11 mouse cellular contexts compared by ENCODE assay signal in genomic region chr6:51849561-51849960, GRCm38 (mm10).
DNase-seq lines count a peak whose midpoint lies in the region; ATAC-seq and TF ChIP-seq lines count a peak whose summit lies in the region.
"Had no signal": no experiment of that assay in that cellular context is flagged by ENCODE, and none has a peak within 500 bp of the region (broad histone marks: within the 10 kb centered on the region; RNA-seq: fewer than 3 reads in every experiment).

No protein-coding gene starts in this region.

- no peaks in the 10 kb centered on the region for H3K36me3 ChIP-seq in embryonic facial prominence, embryonic 13.5 days
- no peaks in the 10 kb centered on the region for H3K36me3 ChIP-seq in embryonic facial prominence, embryonic 10.5 days (replicated peaks)
- H3K36me3 ChIP-seq in stomach, embryonic 15.5 days, result no peaks in the 10 kb centered on the region
- no peaks in the 10 kb centered on the region for H3K36me3 ChIP-seq in stomach, postnatal 0 days (ENCODE audit: control insufficient read depth, insufficient read depth, low read length)
- H3K36me3 ChIP-seq in hindbrain, postnatal 0 days (ENCODE audit: insufficient read depth, low read length), result no peaks in the 10 kb centered on the region
- H3K36me3 ChIP-seq: embryonic facial prominence, embryonic 15.5 days had no signal

- H3K9me3 ChIP-seq in embryonic facial prominence, embryonic 13.5 days, result no peaks in the 10 kb centered on the region
- no peaks in the 10 kb centered on the region for H3K9me3 ChIP-seq in embryonic facial prominence, embryonic 10.5 days
- no peaks in the 10 kb centered on the region for H3K9me3 ChIP-seq in stomach, embryonic 15.5 days
- no peaks in the 10 kb centered on the region for H3K9me3 ChIP-seq in stomach, postnatal 0 days (ENCODE audit: control insufficient read depth, low read length)
- no peaks in the 10 kb centered on the region for H3K9me3 ChIP-seq in hindbrain, postnatal 0 days (ENCODE audit: low read length)
- H3K9me3 ChIP-seq: embryonic facial prominence, embryonic 15.5 days had no signal

- TF ChIP-seq CTCF in stomach, postnatal 0 days (IDR thresholded peaks at IDR 0.05; ENCODE audit: low read depth), result no peak
- no peak for TF ChIP-seq CTCF in hindbrain, postnatal 0 days (IDR thresholded peaks at IDR 0.05; ENCODE audit: low read depth)

- 47% methylated on average over 10 of the region's 10 CpGs for WGBS in embryonic facial prominence, embryonic 13.5 days
- 45% methylated on average over 10 of the region's 10 CpGs for WGBS in embryonic facial prominence, embryonic 10.5 days
- WGBS in stomach, embryonic 15.5 days, result 52% methylated on average over 10 of the region's 10 CpGs
- WGBS in stomach, postnatal 0 days, result 62% methylated on average over 10 of the region's 10 CpGs
- WGBS in hindbrain, postnatal 0 days, result 15% methylated on average over 10 of the region's 10 CpGs

- intact Hi-C loops in heart, postnatal 14 days (cut with DNase I), result no loop called here

- no peak for TF ChIP-seq EP300 in stomach, postnatal 0 days (optimal IDR thresholded peaks at IDR 0.05)

- peaks cover 55% of the 10 kb centered on the region for H3K27me3 ChIP-seq in embryonic facial prominence, embryonic 13.5 days
- H3K27me3 ChIP-seq in embryonic facial prominence, embryonic 10.5 days (replicated peaks; ENCODE audit: low read depth, poor library complexity, severe bottlenecking), result peaks cover 53% of the 10 kb centered on the region
- 0 out of 2 replicates have a peak, but pooled peaks cover 6% of the 10 kb centered on the region for H3K27me3 ChIP-seq in stomach, embryonic 15.5 days (replicated peaks)
- no peaks in the 10 kb centered on the region; the same call in 1 of the 2 replicates for H3K27me3 ChIP-seq in stomach, postnatal 0 days (ENCODE audit: control insufficient read depth, insufficient read depth, low read length)
- H3K27me3 ChIP-seq in hindbrain, postnatal 0 days (ENCODE audit: insufficient read depth, low read length), result no peaks in the 10 kb centered on the region

- ATAC-seq in embryonic facial prominence, embryonic 13.5 days (ENCODE audit: insufficient number of reproducible peaks, insufficient read depth, low FRiP score, low TSS enrichment, low read depth), result no peak
- no peak for ATAC-seq in stomach, embryonic 15.5 days (ENCODE audit: insufficient read depth, low FRiP score, low read depth)
- ATAC-seq in stomach, postnatal 0 days (ENCODE audit: low FRiP score, low TSS enrichment), result no peak
- ATAC-seq in hindbrain, postnatal 0 days, result peak; percentile 69
- ATAC-seq: inflammation-experienced regulatory T-cells, adult 6 months had no signal

- H3K4me2 ChIP-seq in embryonic facial prominence, embryonic 13.5 days, result peak overlapping the region; percentile 52; the same call in 1 of the 2 replicates
- 0 out of 2 replicates have a peak overlapping the region, but pooled peaks have one; percentile 2 for H3K4me2 ChIP-seq in stomach, embryonic 15.5 days
- H3K4me2 ChIP-seq in stomach, postnatal 0 days (replicated peaks; ENCODE audit: low read depth), result no peak overlapping the region
- peak overlapping the region; percentile 49; the same call in 1 of the 2 replicates for H3K4me2 ChIP-seq in hindbrain, postnatal 0 days (ENCODE audit: low read depth, low read length)

- H3K9ac ChIP-seq in embryonic facial prominence, embryonic 13.5 days, result no peak overlapping the region
- H3K9ac ChIP-seq in stomach, embryonic 15.5 days, result no peak overlapping the region
- no peak overlapping the region for H3K9ac ChIP-seq in stomach, postnatal 0 days (ENCODE audit: low read length)
- peak overlapping the region; percentile 40; the same call in 1 of the 2 replicates for H3K9ac ChIP-seq in hindbrain, postnatal 0 days (replicated peaks; ENCODE audit: low read length)
- H3K9ac ChIP-seq: embryonic facial prominence, embryonic 15.5 days had no signal

- H3K4me1 ChIP-seq in embryonic facial prominence, embryonic 13.5 days, result peaks cover 13% of the 10 kb centered on the region; the same call in 1 of the 2 replicates
- peaks cover 28% of the 10 kb centered on the region for H3K4me1 ChIP-seq in embryonic facial prominence, embryonic 10.5 days
- H3K4me1 ChIP-seq in stomach, embryonic 15.5 days, result 0 out of 2 replicates have a peak, but pooled peaks cover 3% of the 10 kb centered on the region
- H3K4me1 ChIP-seq in stomach, postnatal 0 days (replicated peaks; ENCODE audit: control insufficient read depth, insufficient read depth), result no peaks in the 10 kb centered on the region
- no peaks in the 10 kb centered on the region for H3K4me1 ChIP-seq in hindbrain, postnatal 0 days (ENCODE audit: insufficient read depth, low read length)

- no peak overlapping the region for H3K4me3 ChIP-seq in embryonic facial prominence, embryonic 13.5 days
- no peak overlapping the region for H3K4me3 ChIP-seq in embryonic facial prominence, embryonic 10.5 days
- no peak overlapping the region for H3K4me3 ChIP-seq in stomach, embryonic 15.5 days (replicated peaks)
- H3K4me3 ChIP-seq in stomach, postnatal 0 days (ENCODE audit: low read depth, low read length), result no peak overlapping the region
- no peak overlapping the region for H3K4me3 ChIP-seq in hindbrain, postnatal 0 days (ENCODE audit: low read length)
- H3K4me3 ChIP-seq: embryonic facial prominence, embryonic 15.5 days had no signal

- DNase-seq in embryonic facial prominence, embryonic 10.5 days (ENCODE audit: low spot score), result no peak
- no peak for DNase-seq in stomach, postnatal 0 days (ENCODE audit: low spot score)
- peak; percentile 75 for DNase-seq in hindbrain, postnatal 0 days (ENCODE audit: low spot score)
- DNase-seq in kidney, adult 9 months, result no peak
- DNase-seq in heart, postnatal 14 days, result no peak
- DNase-seq in urinary bladder, postnatal 36 days (ENCODE audit: low spot score in 2 of 2), result no peak
- DNase-seq: adrenal gland, postnatal 14 days had no signal

- H3K27ac ChIP-seq in embryonic facial prominence, embryonic 13.5 days, result no peak overlapping the region
- H3K27ac ChIP-seq in embryonic facial prominence, embryonic 10.5 days (replicated peaks), result no peak overlapping the region
- no peak overlapping the region for H3K27ac ChIP-seq in stomach, embryonic 15.5 days
- H3K27ac ChIP-seq in stomach, postnatal 0 days (replicated peaks), result no peak overlapping the region
- peak overlapping the region; percentile 93 for H3K27ac ChIP-seq in hindbrain, postnatal 0 days
- H3K27ac ChIP-seq: embryonic facial prominence, embryonic 15.5 days had no signal
